Mouse (Mus musculus): Measurements from ENCODE around the gene Csrp1. TPM values are rescaled to one million over a fixed set of nuclear protein-coding genes. Genes with fewer than 3 reads are reported as not detected.

Csrp1 gene
- polyA plus RNA-seq, 1 experiment from 2014 or later, result 236 TPM

GRCm38 (mm10) chr1:135735460-135735859, 15.6 kb downstream of the Csrp1 start:
- Histone ChIP-seq H3K9ac (no peak overlapping the region), H3K9me3 (no peaks in the 10 kb centered on the region), H3K36me3 (no peaks in the 10 kb centered on the region), H3K4me3 (replicated peaks) (no peak overlapping the region), H3K4me2 (peak overlapping the region; percentile 17), H3K27ac (peak overlapping the region; percentile 98), H3K27me3 (replicated peaks) (no peaks in the 10 kb centered on the region), H3K4me1 (peaks cover 72% of the 10 kb centered on the region)
- ATAC-seq (ENCODE audit: insufficient read depth, low FRiP score, low read depth), result no peak
- 42% methylated on average over 6 of the region's 6 CpGs for WGBS

DNA sequence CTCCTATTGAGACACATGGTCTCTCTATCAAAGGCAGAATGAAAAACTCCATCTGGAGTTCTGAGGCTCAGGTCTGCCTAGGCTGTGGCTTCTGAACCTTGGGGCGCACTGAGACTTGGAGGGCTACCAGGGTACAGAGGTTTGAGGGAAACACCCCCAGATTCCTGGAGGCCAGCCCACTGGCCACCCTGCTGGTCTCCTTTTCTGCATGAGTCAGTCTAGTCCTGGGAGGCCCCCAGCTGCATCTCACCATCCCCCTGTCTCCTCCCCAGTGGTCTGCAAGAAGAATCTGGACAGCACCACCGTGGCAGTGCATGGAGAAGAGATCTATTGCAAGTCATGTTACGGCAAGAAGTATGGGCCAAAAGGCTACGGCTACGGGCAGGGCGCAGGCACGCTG, 25.1 kb downstream of the Csrp1 start:
- peaks cover 16% of the 10 kb centered on the region for H3K4me1 ChIP-seq
- peaks cover 39% of the 10 kb centered on the region for H3K36me3 ChIP-seq
- ATAC-seq (ENCODE audit: insufficient read depth, low FRiP score, low read depth), result no peak
- H3K4me2 ChIP-seq, result no peak overlapping the region
- 73% methylated on average over 7 of the region's 7 CpGs for WGBS
- H3K9me3 ChIP-seq, result no peaks in the 10 kb centered on the region
- no peak overlapping the region for H3K4me3 ChIP-seq (replicated peaks)
- H3K27me3 ChIP-seq (replicated peaks), result no peaks in the 10 kb centered on the region
- peak overlapping the region; percentile 68; the same call in 1 of the 2 replicates for H3K27ac ChIP-seq
- no peak overlapping the region for H3K9ac ChIP-seq

GRCm38 (mm10) chr1:135746248-135746647, 26.4 kb downstream of the Csrp1 start:
- 72% methylated on average over 4 of the region's 4 CpGs for WGBS
- Histone ChIP-seq H3K9me3 (no peaks in the 10 kb centered on the region), H3K27me3 (replicated peaks) (no peaks in the 10 kb centered on the region), H3K27ac (no peak overlapping the region), H3K9ac (no peak overlapping the region), H3K4me2 (no peak overlapping the region), H3K4me1 (peaks cover 8% of the 10 kb centered on the region; the same call in 1 of the 2 replicates), H3K4me3 (replicated peaks) (no peak overlapping the region), H3K36me3 (peaks cover 51% of the 10 kb centered on the region)
- no peak for ATAC-seq (ENCODE audit: insufficient read depth, low FRiP score, low read depth)

DNA sequence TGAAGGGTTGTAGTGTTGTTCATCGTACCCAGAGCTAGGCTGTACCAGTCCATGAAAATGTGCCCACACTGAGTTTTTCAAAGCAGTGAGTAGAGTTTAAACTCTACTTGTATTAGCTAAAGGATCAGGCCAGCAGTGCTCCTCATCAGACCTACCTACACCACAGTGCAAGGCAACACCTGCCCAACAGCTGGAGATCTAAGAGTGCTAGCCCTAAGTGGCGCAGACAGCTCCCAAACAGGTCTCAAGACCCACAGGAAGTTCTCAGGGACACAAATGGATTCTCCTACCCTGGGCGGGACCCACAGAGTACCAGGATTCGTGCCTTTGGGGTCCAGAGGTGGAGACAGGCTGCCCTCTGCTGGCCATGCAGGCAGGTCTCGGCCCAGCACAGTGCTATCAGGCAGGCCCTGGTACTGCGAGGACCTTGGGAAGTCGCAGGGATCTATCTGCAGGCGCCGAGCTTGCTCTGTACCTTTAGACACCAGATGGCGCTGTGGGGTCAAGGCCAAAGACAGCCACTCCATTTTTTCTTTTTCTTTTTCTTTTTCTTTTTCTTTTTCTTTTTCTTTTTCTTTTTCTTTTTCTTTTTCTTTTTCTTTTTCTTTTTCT, 33.0 kb downstream of the Csrp1 start:
- Histone ChIP-seq H3K4me2 (no peak overlapping the region), H3K36me3 (peaks cover 39% of the 10 kb centered on the region), H3K4me1 (peaks cover 6% of the 10 kb centered on the region; the same call in 1 of the 2 replicates), H3K4me3 (replicated peaks) (no peak overlapping the region), H3K27me3 (replicated peaks) (no peaks in the 10 kb centered on the region), H3K9me3 (no peaks in the 10 kb centered on the region), H3K9ac (no peak overlapping the region), H3K27ac (no peak overlapping the region; the same call in 1 of the 2 replicates)
- ATAC-seq (ENCODE audit: insufficient read depth, low FRiP score, low read depth), result peak; percentile 97
- WGBS, result 12% methylated on average over 10 of the region's 10 CpGs

GRCm38 (mm10) chr1:135755287-135755686, 35.4 kb downstream of the Csrp1 start:
- H3K27ac ChIP-seq, result peak overlapping the region; percentile 63; the same call in 1 of the 2 replicates

DNA sequence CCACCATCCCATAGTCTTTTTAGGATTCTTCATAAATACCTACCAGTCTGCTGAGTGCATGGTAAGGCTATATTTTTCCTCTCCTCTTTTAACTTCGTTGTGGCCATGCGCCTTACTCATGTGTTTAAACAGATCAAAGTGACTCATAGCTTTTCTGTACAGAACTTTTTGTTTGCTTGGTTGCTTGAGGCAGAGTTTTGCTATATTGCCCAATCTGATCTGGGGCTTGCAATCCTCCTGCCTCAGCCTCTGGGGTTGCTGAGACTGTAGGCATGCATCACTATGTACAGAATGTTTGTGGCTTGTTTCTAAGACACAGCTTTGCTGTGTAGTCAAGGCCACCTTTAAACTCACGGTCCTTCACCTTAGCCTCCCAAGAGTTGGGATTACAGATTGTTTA, 36.1 kb downstream of the Csrp1 start:
- Histone ChIP-seq H3K4me3 (replicated peaks) (no peak overlapping the region), H3K36me3 (peaks cover 11% of the 10 kb centered on the region; the same call in 1 of the 2 replicates), H3K4me1 (peaks cover 6% of the 10 kb centered on the region; the same call in 1 of the 2 replicates), H3K9ac (no peak overlapping the region), H3K9me3 (no peaks in the 10 kb centered on the region), H3K4me2 (no peak overlapping the region), H3K27me3 (replicated peaks) (no peaks in the 10 kb centered on the region), H3K27ac (peak overlapping the region; percentile 63; the same call in 1 of the 2 replicates)
- WGBS, result 70% methylated on average over 3 of the region's 3 CpGs
- ATAC-seq (ENCODE audit: insufficient read depth, low FRiP score, low read depth), result no peak

More at GRCm38 (mm10) chr1:135755287-135755686, 35.4 kb downstream of the Csrp1 start:
- 44% methylated on average over 9 of the region's 9 CpGs for WGBS
- Histone ChIP-seq H3K36me3 (peaks cover 17% of the 10 kb centered on the region), H3K27me3 (replicated peaks) (no peaks in the 10 kb centered on the region), H3K4me1 (peaks cover 6% of the 10 kb centered on the region; the same call in 1 of the 2 replicates), H3K4me2 (no peak overlapping the region), H3K4me3 (replicated peaks) (no peak overlapping the region), H3K9me3 (no peaks in the 10 kb centered on the region), H3K9ac (no peak overlapping the region)
- ATAC-seq (ENCODE audit: insufficient read depth, low FRiP score, low read depth), result no peak

DNA sequence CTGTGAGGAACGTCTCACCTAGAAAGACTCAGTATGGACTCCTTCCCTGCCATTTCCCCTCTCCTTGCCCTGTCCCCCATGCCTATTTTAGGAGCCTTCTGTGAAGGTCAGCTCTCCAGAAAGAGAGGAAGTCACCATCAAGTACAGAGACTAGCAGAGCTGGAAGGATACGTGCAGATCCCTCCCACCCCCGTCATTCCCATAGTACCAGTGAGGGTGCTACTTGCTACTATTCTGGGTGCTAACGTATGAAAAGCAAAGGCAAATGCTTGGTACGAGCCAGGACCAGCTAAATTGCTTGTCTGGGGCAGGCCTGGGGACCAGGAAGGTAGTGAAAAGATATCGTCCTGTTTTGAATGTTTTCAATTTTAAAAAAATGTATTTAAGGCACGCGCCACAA, 37.4 kb downstream of the Csrp1 start:
- H3K27ac ChIP-seq, result no peak overlapping the region
- no peaks in the 10 kb centered on the region for H3K36me3 ChIP-seq
- 69% methylated on average over 8 of the region's 8 CpGs for WGBS
- H3K4me3 ChIP-seq (replicated peaks), result no peak overlapping the region
- no peaks in the 10 kb centered on the region for H3K9me3 ChIP-seq
- no peak overlapping the region for H3K4me2 ChIP-seq
- H3K27me3 ChIP-seq (replicated peaks), result no peaks in the 10 kb centered on the region
- no peak overlapping the region for H3K9ac ChIP-seq
- ATAC-seq (ENCODE audit: insufficient read depth, low FRiP score, low read depth), result no peak
- peaks cover 6% of the 10 kb centered on the region; the same call in 1 of the 2 replicates for H3K4me1 ChIP-seq

- ATAC-seq (ENCODE audit: insufficient read depth, low FRiP score, low read depth), result no peak
- Histone ChIP-seq H3K4me1 (0 out of 2 replicates have a peak, but pooled peaks cover 8% of the 10 kb centered on the region), H3K27me3 (replicated peaks) (no peaks in the 10 kb centered on the region), H3K4me3 (replicated peaks) (no peak overlapping the region), H3K36me3 (no peaks in the 10 kb centered on the region), H3K9ac (no peak overlapping the region), H3K9me3 (no peaks in the 10 kb centered on the region), H3K27ac (peak overlapping the region; percentile 46; the same call in 1 of the 2 replicates), H3K4me2 (no peak overlapping the region)
- WGBS, result 77% methylated on average over 4 of the region's 4 CpGs
These were observed 39.8 kb downstream of the Csrp1 start for GRCm38 (mm10) chr1:135759685-135760084.

GRCm38 (mm10) chr1:135760216-135760615, 40.4 kb downstream of the Csrp1 start:
- H3K4me3 ChIP-seq (replicated peaks), result no peak overlapping the region
- H3K9ac ChIP-seq, result no peak overlapping the region
- 57% methylated on average over 8 of the region's 8 CpGs for WGBS
- peak overlapping the region; percentile 46; the same call in 1 of the 2 replicates for H3K27ac ChIP-seq
- ATAC-seq (ENCODE audit: insufficient read depth, low FRiP score, low read depth), result no peak
- H3K9me3 ChIP-seq, result no peaks in the 10 kb centered on the region
- peaks cover 9% of the 10 kb centered on the region; the same call in 1 of the 2 replicates for H3K4me1 ChIP-seq
- no peaks in the 10 kb centered on the region for H3K27me3 ChIP-seq (replicated peaks)
- H3K4me2 ChIP-seq, result no peak overlapping the region
- no peaks in the 10 kb centered on the region for H3K36me3 ChIP-seq

GRCm38 (mm10) chr1:135761728-135762127, 41.9 kb downstream of the Csrp1 start:
- Histone ChIP-seq H3K27ac (no peak overlapping the region), H3K9me3 (no peaks in the 10 kb centered on the region), H3K4me2 (no peak overlapping the region), H3K9ac (no peak overlapping the region), H3K4me1 (peaks cover 16% of the 10 kb centered on the region), H3K36me3 (no peaks in the 10 kb centered on the region), H3K27me3 (replicated peaks) (no peaks in the 10 kb centered on the region), H3K4me3 (replicated peaks) (no peak overlapping the region)
- 92% methylated on average over 5 of the region's 5 CpGs for WGBS
- ATAC-seq (ENCODE audit: insufficient read depth, low FRiP score, low read depth), result no peak

- Histone ChIP-seq H3K4me3 (replicated peaks) (no peak overlapping the region), H3K36me3 (no peaks in the 10 kb centered on the region; the same call in 1 of the 2 replicates), H3K9me3 (no peaks in the 10 kb centered on the region), H3K27me3 (replicated peaks) (no peaks in the 10 kb centered on the region), H3K9ac (no peak overlapping the region), H3K27ac (peak overlapping the region; percentile 5), H3K4me2 (no peak overlapping the region), H3K4me1 (peaks cover 28% of the 10 kb centered on the region)
- no peak for ATAC-seq (ENCODE audit: insufficient read depth, low FRiP score, low read depth)
- WGBS, result 55% methylated on average over 9 of the region's 9 CpGs
These were observed 43.8 kb downstream of the Csrp1 start for GRCm38 (mm10) chr1:135763503-135764205.

GRCm38 (mm10) chr1:135764206-135764528, 44.3 kb downstream of the Csrp1 start:
- no peak overlapping the region for H3K4me3 ChIP-seq (replicated peaks)
- WGBS, result 34% methylated on average over 2 of the region's 2 CpGs
- no peak overlapping the region for H3K4me2 ChIP-seq
- peaks cover 2% of the 10 kb centered on the region; the same call in 1 of the 2 replicates for H3K36me3 ChIP-seq
- ATAC-seq (ENCODE audit: insufficient read depth, low FRiP score, low read depth), result no peak
- H3K9me3 ChIP-seq, result no peaks in the 10 kb centered on the region
- peaks cover 28% of the 10 kb centered on the region for H3K4me1 ChIP-seq
- no peak overlapping the region for H3K9ac ChIP-seq
- H3K27ac ChIP-seq, result peak overlapping the region; percentile 5
- H3K27me3 ChIP-seq (replicated peaks), result no peaks in the 10 kb centered on the region
